Mouse (Mus musculus): ENCODE measurements around the gene S1pr5. TPM values are rescaled to one million over a fixed set of nuclear protein-coding genes. Genes with fewer than 3 reads are reported as not detected.
A peak's percentile ranks its signal among the peaks of the same experiment; 100 is the strongest.

S1pr5 gene
- total and polyA plus RNA-seq, 2 experiments: 4.1 to 5.3 TPM

GRCm38 (mm10) chr9:21245113-21245487 is 3.1 kb downstream of the S1pr5 start:
- TF ChIP-seq POLR2A (IDR thresholded peaks at IDR 0.05; ENCODE audit: extremely low read depth, insufficient read depth, low read length): no peak
- no peak for TF ChIP-seq CTCF (IDR thresholded peaks at IDR 0.05; ENCODE audit: low read depth, low read length)
- Histone ChIP-seq H3K27me3 (ENCODE audit: control insufficient read depth, insufficient read depth, low read length) (peaks cover 7% of the 10 kb centered on the region), H3K36me3 (ENCODE audit: control insufficient read depth, insufficient read depth, low read length) (no peaks in the 10 kb centered on the region), H3K4me1 (ENCODE audit: control insufficient read depth, insufficient read depth, low read length) (peaks cover 18% of the 10 kb centered on the region), H3K4me3 (ENCODE audit: insufficient read depth, low read depth, low read length) (peak overlapping the region; percentile 46; the same call in 1 of the 2 replicates), H3K9ac (ENCODE audit: low read depth, low read length) (no peak overlapping the region; the same call in 1 of the 2 replicates), H3K79me2 (ENCODE audit: control insufficient read depth, insufficient read depth, low read length) (no peaks in the 10 kb centered on the region), H3K27ac (replicated peaks; ENCODE audit: insufficient read depth, low read depth, low read length) (no peak overlapping the region)
- DNase-seq (ENCODE audit: extremely low read depth, low read depth, low spot score): no peak
- 16% methylated on average over 16 of the region's 16 CpGs for WGBS

- Histone ChIP-seq H3K4me1 (ENCODE audit: control insufficient read depth, insufficient read depth, low read length) (peaks cover 15% of the 10 kb centered on the region; the same call in 1 of the 2 replicates), H3K4me3 (ENCODE audit: insufficient read depth, low read depth, low read length) (peak overlapping the region; percentile 46; the same call in 1 of the 2 replicates), H3K9ac (ENCODE audit: low read depth, low read length) (peak overlapping the region; percentile 56), H3K27ac (replicated peaks; ENCODE audit: insufficient read depth, low read depth, low read length) (no peak overlapping the region), H3K27me3 (ENCODE audit: control insufficient read depth, insufficient read depth, low read length) (peaks cover 7% of the 10 kb centered on the region), H3K36me3 (ENCODE audit: control insufficient read depth, insufficient read depth, low read length) (no peaks in the 10 kb centered on the region), H3K79me2 (ENCODE audit: control insufficient read depth, insufficient read depth, low read length) (no peaks in the 10 kb centered on the region)
- no peak for DNase-seq (ENCODE audit: extremely low read depth, low read depth, low spot score)
- 17% methylated on average over 72 of the region's 72 CpGs for WGBS
- TF ChIP-seq CTCF (IDR thresholded peaks at IDR 0.05; ENCODE audit: low read depth, low read length) (no peak), POLR2A (IDR thresholded peaks at IDR 0.05; ENCODE audit: extremely low read depth, insufficient read depth, low read length) (no peak)
Measured at GRCm38 (mm10) chr9:21244428-21245112, 3.7 kb downstream of the S1pr5 start.

GRCm38 (mm10) chr9:21243826-21244427 is 4.3 kb downstream of the S1pr5 start:
- H3K27me3 ChIP-seq (ENCODE audit: control insufficient read depth, insufficient read depth, low read length): peaks cover 7% of the 10 kb centered on the region
- H3K4me1 ChIP-seq (ENCODE audit: control insufficient read depth, insufficient read depth, low read length): peaks cover 13% of the 10 kb centered on the region; the same call in 1 of the 2 replicates
- no peaks in the 10 kb centered on the region for H3K36me3 ChIP-seq (ENCODE audit: control insufficient read depth, insufficient read depth, low read length)
- H3K9ac ChIP-seq (ENCODE audit: low read depth, low read length): no peak overlapping the region; the same call in 1 of the 2 replicates
- H3K4me3 ChIP-seq (ENCODE audit: insufficient read depth, low read depth, low read length): peak overlapping the region; percentile 46; the same call in 1 of the 2 replicates
- TF ChIP-seq POLR2A (IDR thresholded peaks at IDR 0.05; ENCODE audit: extremely low read depth, insufficient read depth, low read length) (no peak), CTCF (IDR thresholded peaks at IDR 0.05; ENCODE audit: low read depth, low read length) (no peak)
- DNase-seq (ENCODE audit: extremely low read depth, low read depth, low spot score): no peak
- H3K27ac ChIP-seq (replicated peaks; ENCODE audit: insufficient read depth, low read depth, low read length): no peak overlapping the region
- 27% methylated on average over 42 of the region's 42 CpGs for WGBS
- H3K79me2 ChIP-seq (ENCODE audit: control insufficient read depth, insufficient read depth, low read length): no peaks in the 10 kb centered on the region

- WGBS: 10% methylated on average over 11 of the region's 11 CpGs
- Histone ChIP-seq H3K27ac (replicated peaks; ENCODE audit: insufficient read depth, low read depth, low read length) (no peak overlapping the region), H3K4me1 (ENCODE audit: control insufficient read depth, insufficient read depth, low read length) (peaks cover 15% of the 10 kb centered on the region), H3K36me3 (ENCODE audit: control insufficient read depth, insufficient read depth, low read length) (no peaks in the 10 kb centered on the region), H3K4me3 (ENCODE audit: insufficient read depth, low read depth, low read length) (no peak overlapping the region), H3K27me3 (ENCODE audit: control insufficient read depth, insufficient read depth, low read length) (peaks cover 7% of the 10 kb centered on the region), H3K9ac (ENCODE audit: low read depth, low read length) (no peak overlapping the region), H3K79me2 (ENCODE audit: control insufficient read depth, insufficient read depth, low read length) (peaks cover 14% of the 10 kb centered on the region; the same call in 1 of the 2 replicates)
- DNase-seq (ENCODE audit: extremely low read depth, low read depth, low spot score): peak; percentile 76
- TF ChIP-seq CTCF (IDR thresholded peaks at IDR 0.05; ENCODE audit: low read depth, low read length) (peak; percentile 99), POLR2A (IDR thresholded peaks at IDR 0.05; ENCODE audit: extremely low read depth, insufficient read depth, low read length) (no peak)
Measured at GRCm38 (mm10) chr9:21241343-21241742, 6.9 kb downstream of the S1pr5 start.

- Histone ChIP-seq H3K4me1 (ENCODE audit: control insufficient read depth, insufficient read depth, low read length) (peaks cover 22% of the 10 kb centered on the region), H3K4me3 (ENCODE audit: insufficient read depth, low read depth, low read length) (peak overlapping the region; percentile 85)
- 43% methylated on average over 4 of the region's 4 CpGs for WGBS
Measured at GRCm38 (mm10) chr9:21239465-21239848, 8.8 kb downstream of the S1pr5 start.

More at GRCm38 (mm10) chr9:21239465-21239848, 8.8 kb downstream of the S1pr5 start:
- peak overlapping the region; percentile 88; the same call in 1 of the 2 replicates for H3K27ac ChIP-seq (replicated peaks; ENCODE audit: insufficient read depth, low read depth, low read length)
- H3K36me3 ChIP-seq (ENCODE audit: control insufficient read depth, insufficient read depth, low read length): peaks cover 2% of the 10 kb centered on the region; the same call in 1 of the 2 replicates
- no peak for DNase-seq (ENCODE audit: extremely low read depth, low read depth, low spot score)
- no peak for TF ChIP-seq CTCF (IDR thresholded peaks at IDR 0.05; ENCODE audit: low read depth, low read length)
- no peak for TF ChIP-seq POLR2A (IDR thresholded peaks at IDR 0.05; ENCODE audit: extremely low read depth, insufficient read depth, low read length)
- peak overlapping the region; percentile 96; the same call in 1 of the 2 replicates for H3K9ac ChIP-seq (ENCODE audit: low read depth, low read length)
- H3K27me3 ChIP-seq (ENCODE audit: control insufficient read depth, insufficient read depth, low read length): peaks cover 7% of the 10 kb centered on the region
- H3K79me2 ChIP-seq (ENCODE audit: control insufficient read depth, insufficient read depth, low read length): peaks cover 14% of the 10 kb centered on the region; the same call in 1 of the 2 replicates
